Mouse (Mus musculus): ENCODE results near the gene Nufip2. TPM values are rescaled to one million over a fixed set of nuclear protein-coding genes. Genes with fewer than 3 reads are reported as not detected.
"Not testable (repeated sequence)": the region's sequence is repeated elsewhere in the genome, so short reads cannot be mapped to it uniquely, and the experiment has no call there.

Gene Nufip2
- polyA plus RNA-seq, 1 experiment = 139 TPM

- H3K36me3 ChIP-seq (ENCODE audit: control insufficient read depth, insufficient read depth, low read length, poor library complexity, severe bottlenecking) = no peaks in the 10 kb centered on the region
Observed at GRCm38 (mm10) chr11:77738555-77738954, 52.6 kb downstream of the Nufip2 start.

GRCm38 (mm10) chr11:77743966-77744365 is 58.0 kb downstream of the Nufip2 start:
- no peak overlapping the region for H3K27ac ChIP-seq (ENCODE audit: insufficient read depth, low read length)
- H3K4me1 ChIP-seq (ENCODE audit: control insufficient read depth, insufficient read depth, low read length) = peaks cover 3% of the 10 kb centered on the region
- H3K9me3 ChIP-seq (replicated peaks; ENCODE audit: control insufficient read depth, insufficient read depth, low read length, poor library complexity, severe bottlenecking) = no peaks in the 10 kb centered on the region
- no peaks in the 10 kb centered on the region for H3K36me3 ChIP-seq (ENCODE audit: control insufficient read depth, insufficient read depth, low read length, poor library complexity, severe bottlenecking)
- H3K9ac ChIP-seq (ENCODE audit: low read depth, poor library complexity, severe bottlenecking) = no peak overlapping the region
- no peak overlapping the region for H3K4me3 ChIP-seq (ENCODE audit: low read depth, low read length)
- H3K27me3 ChIP-seq (ENCODE audit: control insufficient read depth, insufficient read depth, low read length, poor library complexity, severe bottlenecking) = no peaks in the 10 kb centered on the region
- TF ChIP-seq CTCF (IDR thresholded peaks at IDR 0.05; ENCODE audit: low read depth, low read length) (peak; percentile 82), EP300 (IDR thresholded peaks at IDR 0.05; ENCODE audit: insufficient read depth, low read depth, low read length) (no peak), POLR2A (IDR thresholded peaks at IDR 0.05; ENCODE audit: insufficient read depth, low read length) (no peak)

More at GRCm38 (mm10) chr11:77738555-77738954, 52.6 kb downstream of the Nufip2 start:
- TF ChIP-seq EP300 (IDR thresholded peaks at IDR 0.05; ENCODE audit: insufficient read depth, low read depth, low read length) (peak; percentile 96), POLR2A (IDR thresholded peaks at IDR 0.05; ENCODE audit: insufficient read depth, low read length) (no peak), CTCF (IDR thresholded peaks at IDR 0.05; ENCODE audit: low read depth, low read length) (no peak)
- Histone ChIP-seq H3K4me3 (ENCODE audit: low read depth, low read length) (no peak overlapping the region), H3K9me3 (replicated peaks; ENCODE audit: control insufficient read depth, insufficient read depth, low read length, poor library complexity, severe bottlenecking) (no peaks in the 10 kb centered on the region), H3K27me3 (ENCODE audit: control insufficient read depth, insufficient read depth, low read length, poor library complexity, severe bottlenecking) (no peaks in the 10 kb centered on the region), H3K27ac (ENCODE audit: insufficient read depth, low read length) (peak overlapping the region; percentile 99), H3K4me1 (ENCODE audit: control insufficient read depth, insufficient read depth, low read length) (peaks cover 1% of the 10 kb centered on the region), H3K9ac (ENCODE audit: low read depth, poor library complexity, severe bottlenecking) (0 out of 2 replicates have a peak overlapping the region, but pooled peaks have one; percentile 13)

- Histone ChIP-seq H3K4me1 (ENCODE audit: control insufficient read depth, insufficient read depth, low read length) (peaks cover 2% of the 10 kb centered on the region), H3K27me3 (ENCODE audit: control insufficient read depth, insufficient read depth, low read length, poor library complexity, severe bottlenecking) (no peaks in the 10 kb centered on the region), H3K9me3 (replicated peaks; ENCODE audit: control insufficient read depth, insufficient read depth, low read length, poor library complexity, severe bottlenecking) (no peaks in the 10 kb centered on the region), H3K9ac (ENCODE audit: low read depth, poor library complexity, severe bottlenecking) (no peak overlapping the region), H3K36me3 (ENCODE audit: control insufficient read depth, insufficient read depth, low read length, poor library complexity, severe bottlenecking) (no peaks in the 10 kb centered on the region), H3K4me3 (ENCODE audit: low read depth, low read length) (no peak overlapping the region), H3K27ac (ENCODE audit: insufficient read depth, low read length) (no peak overlapping the region; the same call in 1 of the 2 replicates)
- no peak for TF ChIP-seq CTCF (IDR thresholded peaks at IDR 0.05; ENCODE audit: low read depth, low read length)
Observed at GRCm38 (mm10) chr11:77746652-77747051, 60.7 kb downstream of the Nufip2 start.

GRCm38 (mm10) chr11:77747103-77747502 is 61.1 kb downstream of the Nufip2 start:
- H3K36me3 ChIP-seq (ENCODE audit: control insufficient read depth, insufficient read depth, low read length, poor library complexity, severe bottlenecking); H3K4me3 ChIP-seq (ENCODE audit: low read depth, low read length); H3K9me3 ChIP-seq (replicated peaks; ENCODE audit: control insufficient read depth, insufficient read depth, low read length, poor library complexity, severe bottlenecking); H3K27ac ChIP-seq (ENCODE audit: insufficient read depth, low read length); H3K4me1 ChIP-seq (ENCODE audit: control insufficient read depth, insufficient read depth, low read length); H3K27me3 ChIP-seq (ENCODE audit: control insufficient read depth, insufficient read depth, low read length, poor library complexity, severe bottlenecking); H3K9ac ChIP-seq (ENCODE audit: low read depth, poor library complexity, severe bottlenecking): not testable (repeated sequence)

- Histone ChIP-seq H3K9ac (ENCODE audit: low read depth, poor library complexity, severe bottlenecking) (no peak overlapping the region), H3K9me3 (replicated peaks; ENCODE audit: control insufficient read depth, insufficient read depth, low read length, poor library complexity, severe bottlenecking) (no peaks in the 10 kb centered on the region), H3K27me3 (ENCODE audit: control insufficient read depth, insufficient read depth, low read length, poor library complexity, severe bottlenecking) (no peaks in the 10 kb centered on the region), H3K36me3 (ENCODE audit: control insufficient read depth, insufficient read depth, low read length, poor library complexity, severe bottlenecking) (no peaks in the 10 kb centered on the region), H3K27ac (ENCODE audit: insufficient read depth, low read length) (no peak overlapping the region), H3K4me3 (ENCODE audit: low read depth, low read length) (no peak overlapping the region), H3K4me1 (ENCODE audit: control insufficient read depth, insufficient read depth, low read length) (peaks cover 2% of the 10 kb centered on the region)
- TF ChIP-seq CTCF (IDR thresholded peaks at IDR 0.05; ENCODE audit: low read depth, low read length) = no peak
- TF ChIP-seq EP300 (IDR thresholded peaks at IDR 0.05; ENCODE audit: insufficient read depth, low read depth, low read length) = no peak
- TF ChIP-seq POLR2A (IDR thresholded peaks at IDR 0.05; ENCODE audit: insufficient read depth, low read length) = no peak
Observed at GRCm38 (mm10) chr11:77748996-77749395, 63.0 kb downstream of the Nufip2 start.

- TF ChIP-seq CTCF (IDR thresholded peaks at IDR 0.05; ENCODE audit: low read depth, low read length) = no peak
- TF ChIP-seq EP300 (IDR thresholded peaks at IDR 0.05; ENCODE audit: insufficient read depth, low read depth, low read length) = no peak
- TF ChIP-seq POLR2A (IDR thresholded peaks at IDR 0.05; ENCODE audit: insufficient read depth, low read length) = no peak
- H3K27ac ChIP-seq (ENCODE audit: insufficient read depth, low read length) = no peak overlapping the region
- H3K27me3 ChIP-seq (ENCODE audit: control insufficient read depth, insufficient read depth, low read length, poor library complexity, severe bottlenecking) = no peaks in the 10 kb centered on the region
- H3K9ac ChIP-seq (ENCODE audit: low read depth, poor library complexity, severe bottlenecking) = no peak overlapping the region
- H3K4me3 ChIP-seq (ENCODE audit: low read depth, low read length) = no peak overlapping the region
- H3K36me3 ChIP-seq (ENCODE audit: control insufficient read depth, insufficient read depth, low read length, poor library complexity, severe bottlenecking) = no peaks in the 10 kb centered on the region
- H3K4me1 ChIP-seq (ENCODE audit: control insufficient read depth, insufficient read depth, low read length) = no peaks in the 10 kb centered on the region
- H3K9me3 ChIP-seq (replicated peaks; ENCODE audit: control insufficient read depth, insufficient read depth, low read length, poor library complexity, severe bottlenecking) = no peaks in the 10 kb centered on the region
Observed at GRCm38 (mm10) chr11:77752525-77752924, 66.6 kb downstream of the Nufip2 start.

All from ES-Bruce4 (cell line).